Mouse (Mus musculus): Measurements from ENCODE around the gene Muc3. TPM values are rescaled to one million over a fixed set of nuclear protein-coding genes. Genes with fewer than 3 reads are reported as not detected.

Muc3 gene
- total RNA-seq, 2 experiments from 2014 or later, result not detected

GRCm38 (mm10) chr5:137102575-137103522 is 46.3 kb downstream of the Muc3 start:
- intact Hi-C loops (cut with DNase I), result loop anchor here (1.0 kb wide), 2 partner anchors 27 to 71 kb away; no protein-coding TSS in a partner anchor
- TF ChIP-seq CTCF (IDR thresholded peaks at IDR 0.05), result no peak
- H3K27ac ChIP-seq, result peak overlapping the region; percentile 88
- H3K4me3 ChIP-seq, result no peak overlapping the region
- peak; percentile 75 to 77 for DNase-seq (ENCODE audit: extremely low spot score in 1 of 2, low spot score in 2 of 2)

GRCm38 (mm10) chr5:137102078-137102477 is 47.0 kb downstream of the Muc3 start:
- Histone ChIP-seq H3K27ac (peak overlapping the region; percentile 88), H3K4me3 (no peak overlapping the region)
- DNase-seq (ENCODE audit: extremely low spot score in 1 of 2, low spot score in 2 of 2), result no peak
- TF ChIP-seq CTCF (IDR thresholded peaks at IDR 0.05), result no peak
- intact Hi-C loops (cut with DNase I), result loop anchor here (1.0 kb wide), 1 partner anchor 26 kb away; no protein-coding TSS in a partner anchor

DNA sequence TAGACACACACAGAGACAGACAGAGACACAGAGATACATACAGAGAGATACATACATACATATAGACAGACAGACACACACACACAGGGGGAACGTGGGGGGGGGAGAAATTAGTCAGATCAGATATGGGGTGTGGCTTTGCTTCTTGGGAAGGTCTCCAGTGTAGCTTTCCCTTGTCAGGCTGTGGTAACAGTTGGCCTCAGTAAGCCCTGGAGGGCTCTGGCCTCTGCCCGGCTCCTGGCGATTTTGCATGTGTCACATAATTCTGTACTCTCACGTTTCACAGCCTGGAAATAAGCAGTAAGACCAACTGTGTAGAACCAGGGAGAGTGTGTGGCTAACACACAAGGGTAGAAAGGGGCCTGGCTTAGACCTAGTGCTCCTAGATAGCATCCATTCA is 48.5 kb downstream of the Muc3 start:
- no peak overlapping the region for H3K4me3 ChIP-seq
- H3K27ac ChIP-seq, result no peak overlapping the region
- no peak for TF ChIP-seq CTCF (IDR thresholded peaks at IDR 0.05)
- DNase-seq (ENCODE audit: extremely low spot score in 1 of 2, low spot score in 2 of 2), result no peak
- intact Hi-C loops (cut with DNase I), result no loop called here

GRCm38 (mm10) chr5:137098418-137098817 is 50.7 kb downstream of the Muc3 start:
- no peak for TF ChIP-seq CTCF (IDR thresholded peaks at IDR 0.05)
- Histone ChIP-seq H3K27ac (no peak overlapping the region), H3K4me3 (no peak overlapping the region)
- intact Hi-C loops (cut with DNase I), result no loop called here
- no peak for DNase-seq (ENCODE audit: extremely low spot score in 1 of 2, low spot score in 2 of 2)

DNA sequence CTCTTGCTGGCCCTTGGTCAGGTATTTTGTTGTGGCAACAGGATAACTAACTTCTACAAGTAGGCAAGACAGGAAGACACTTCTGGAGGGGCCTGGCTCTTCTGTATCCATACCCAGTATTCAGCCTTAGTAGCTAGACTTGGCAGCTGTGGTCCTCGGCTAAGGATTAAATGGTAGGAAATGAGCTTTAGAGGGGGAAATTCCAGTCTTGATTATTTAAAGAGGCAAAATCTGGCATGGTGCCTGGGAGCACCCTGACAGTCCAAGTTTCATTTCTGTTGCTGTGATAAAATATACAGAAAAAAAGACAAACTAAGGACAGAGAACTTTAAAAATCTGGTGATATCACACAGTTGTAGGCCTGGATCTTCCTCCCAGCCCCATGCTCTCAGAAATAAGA is 53.1 kb downstream of the Muc3 start:
- H3K4me3 ChIP-seq, result no peak overlapping the region
- peak in 1 of 2 experiments; percentile 28 for DNase-seq (ENCODE audit: extremely low spot score in 1 of 2, low spot score in 2 of 2)
- 0 out of 2 replicates have a peak overlapping the region, but pooled peaks have one; percentile 19 for H3K27ac ChIP-seq
- intact Hi-C loops (cut with DNase I), result no loop called here
- no peak for TF ChIP-seq CTCF (IDR thresholded peaks at IDR 0.05)

DNA sequence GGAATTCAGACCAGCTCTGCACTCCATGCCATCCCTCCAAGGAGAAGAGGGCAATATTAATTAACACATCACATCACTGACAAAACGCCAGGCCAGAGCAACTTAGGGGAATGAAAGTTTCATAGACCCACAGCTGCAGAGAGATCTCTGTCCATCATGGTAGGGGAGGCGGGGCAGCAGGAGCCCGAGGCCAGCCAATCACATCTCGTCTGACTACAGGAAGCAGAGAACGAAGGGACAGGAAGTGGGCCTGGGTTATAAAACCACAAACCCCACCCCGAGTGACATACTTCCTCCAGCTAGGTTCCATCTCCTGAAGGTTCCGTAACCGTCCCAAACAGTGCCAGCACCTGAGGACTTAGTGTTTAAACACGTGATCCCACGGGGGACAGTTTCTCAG is 54.0 kb downstream of the Muc3 start:
- no peak overlapping the region for H3K4me3 ChIP-seq
- no peak for TF ChIP-seq CTCF (IDR thresholded peaks at IDR 0.05)
- intact Hi-C loops (cut with DNase I), result no loop called here
- H3K27ac ChIP-seq, result no peak overlapping the region
- no peak for DNase-seq (ENCODE audit: extremely low spot score in 1 of 2, low spot score in 2 of 2)

DNA sequence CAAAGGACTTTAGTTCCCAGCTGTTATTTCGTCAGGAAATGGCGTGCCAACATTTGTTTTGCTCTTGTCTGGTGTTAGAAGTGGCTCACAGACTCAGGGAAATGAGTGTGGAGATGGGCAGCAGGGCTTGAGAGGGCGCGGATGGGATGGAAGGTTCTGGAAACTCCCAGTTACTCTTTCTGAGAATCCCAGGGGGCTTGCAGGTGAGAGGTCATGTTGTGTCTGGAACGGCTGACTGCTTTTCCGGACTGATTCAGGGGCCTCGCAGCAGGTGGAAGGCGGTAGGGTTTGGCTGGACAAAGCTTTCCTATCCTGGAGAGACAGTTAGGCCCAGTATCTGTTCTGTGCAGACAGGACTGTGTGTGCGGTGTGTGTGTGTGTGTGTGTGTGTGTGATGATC is 55.4 kb downstream of the Muc3 start:
- Histone ChIP-seq H3K4me3 (no peak overlapping the region), H3K27ac (no peak overlapping the region)
- DNase-seq (ENCODE audit: extremely low spot score in 1 of 2, low spot score in 2 of 2), result no peak
- intact Hi-C loops (cut with DNase I), result no loop called here
- TF ChIP-seq CTCF (IDR thresholded peaks at IDR 0.05), result no peak

GRCm38 (mm10) chr5:137091560-137091959 is 57.6 kb downstream of the Muc3 start:
- H3K27ac ChIP-seq, result no peak overlapping the region
- DNase-seq (ENCODE audit: extremely low spot score in 1 of 2, low spot score in 2 of 2), result no peak
- intact Hi-C loops (cut with DNase I), result no loop called here
- no peak for TF ChIP-seq CTCF (IDR thresholded peaks at IDR 0.05)
- H3K4me3 ChIP-seq, result no peak overlapping the region

- intact Hi-C loops (cut with DNase I), result no loop called here
- Histone ChIP-seq H3K4me3 (no peak overlapping the region), H3K27ac (no peak overlapping the region)
- no peak for DNase-seq (ENCODE audit: extremely low spot score in 1 of 2, low spot score in 2 of 2)
- TF ChIP-seq CTCF (IDR thresholded peaks at IDR 0.05), result no peak
Observed at GRCm38 (mm10) chr5:137090870-137091269, 58.3 kb downstream of the Muc3 start.

DNA sequence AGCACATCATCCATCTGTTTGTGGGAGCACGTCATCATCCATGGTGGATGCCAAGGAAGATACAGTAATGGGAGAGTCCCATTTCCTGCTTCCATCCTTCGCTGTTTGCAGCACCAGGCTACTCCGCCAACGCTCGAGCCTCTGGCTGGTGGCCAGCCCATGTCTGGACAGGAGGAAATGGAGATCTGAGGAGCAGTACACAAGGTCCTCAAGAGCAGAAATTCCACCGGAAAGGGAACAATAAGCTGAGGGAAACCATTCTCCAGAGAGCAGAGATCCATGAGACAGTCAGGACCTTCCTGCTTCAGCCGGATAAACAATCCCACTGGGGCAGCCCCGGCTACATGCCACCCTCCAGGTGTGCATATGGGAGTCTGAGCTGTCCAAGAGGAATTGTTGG is 61.7 kb downstream of the Muc3 start:
- intact Hi-C loops (cut with DNase I), result no loop called here
- Histone ChIP-seq H3K4me3 (no peak overlapping the region), H3K27ac (no peak overlapping the region)
- TF ChIP-seq CTCF (IDR thresholded peaks at IDR 0.05), result no peak
- no peak for DNase-seq (ENCODE audit: extremely low spot score in 1 of 2, low spot score in 2 of 2)

GRCm38 (mm10) chr5:137085731-137086130 is 63.4 kb downstream of the Muc3 start:
- Histone ChIP-seq H3K4me3 (no peak overlapping the region), H3K27ac (no peak overlapping the region)
- TF ChIP-seq CTCF (IDR thresholded peaks at IDR 0.05), result no peak
- DNase-seq (ENCODE audit: extremely low spot score in 1 of 2, low spot score in 2 of 2), result no peak
- intact Hi-C loops (cut with DNase I), result no loop called here

GRCm38 (mm10) chr5:137085021-137085420 is 64.1 kb downstream of the Muc3 start:
- no peak overlapping the region for H3K4me3 ChIP-seq
- intact Hi-C loops (cut with DNase I), result no loop called here
- H3K27ac ChIP-seq, result no peak overlapping the region
- no peak for TF ChIP-seq CTCF (IDR thresholded peaks at IDR 0.05)
- DNase-seq (ENCODE audit: extremely low spot score in 1 of 2, low spot score in 2 of 2), result no peak

Other genes starting within 250 kb of the Muc3 start
- 10 to 100 TPM; 94.8 to 95.0 TPM for gene Ift22, start 241.2 kb downstream of the Muc3 start, total RNA-seq (2021)
- 100 to 1,000 TPM; 256 to 271 TPM for gene Fis1, start 196.0 kb downstream of the Muc3 start, total RNA-seq (2021)
- gene Cldn15, start 182.7 kb downstream of the Muc3 start, total RNA-seq (2021), result under 1 TPM; 0.30 to 0.32 TPM
- gene Plod3, start 162.3 kb downstream of the Muc3 start, total RNA-seq (2021), result 10 to 100 TPM; 38.7 to 39.1 TPM
- gene Znhit1, start 161.3 kb downstream of the Muc3 start, total RNA-seq (2021), result 10 to 100 TPM; 82.0 to 91.0 TPM
- gene Vgf, start 122.9 kb downstream of the Muc3 start, total RNA-seq (2021), result 100 to 1,000 TPM; 433 to 446 TPM
- 100 to 1,000 TPM; 349 to 354 TPM for gene Ap1s1, start 103.2 kb downstream of the Muc3 start, total RNA-seq (2021)
- 1 to 10 TPM in 1 of 2 experiments, under 1 TPM in 1; 0.91 to 1.1 TPM for gene Serpine1, start 77.1 kb downstream of the Muc3 start, total RNA-seq (2021)
- gene Trim56, start 33.1 kb downstream of the Muc3 start, total RNA-seq (2021), result 1 to 10 TPM; 4.3 to 5.7 TPM
- 1 to 10 TPM; 4.6 to 5.4 TPM for gene Muc3a, start 63.1 kb upstream of the Muc3 start, total RNA-seq (2021)
- gene Ache, start 138.2 kb upstream of the Muc3 start, total RNA-seq (2021), result 10 to 100 TPM; 53.8 to 62.9 TPM
- gene Ufsp1, start 145.3 kb upstream of the Muc3 start, total RNA-seq (2021), result 10 to 100 TPM; 11.6 to 14.4 TPM
- gene Srrt, start 158.4 kb upstream of the Muc3 start, total RNA-seq (2021), result 100 to 1,000 TPM; 202 to 221 TPM
- gene Trip6, start 165.1 kb upstream of the Muc3 start, total RNA-seq (2021), result 1 to 10 TPM; 4.5 to 6.5 TPM
- 10 to 100 TPM; 22.8 to 25.1 TPM for gene Slc12a9, start 184.3 kb upstream of the Muc3 start, total RNA-seq (2021)
- gene Ephb4, start 200.8 kb upstream of the Muc3 start, total RNA-seq (2021), result 1 to 10 TPM; 4.9 to 6.8 TPM